ENCODE assay signal across 14 mouse cellular contexts in genomic region chr6:99552816-99553215, GRCm38 (mm10). TPM values are rescaled to one million over a fixed set of nuclear protein-coding genes. Genes with fewer than 3 reads are reported as not detected.
A peak's percentile ranks its signal among the peaks of the same experiment; 100 is the strongest.
DNase-seq lines count a peak whose midpoint lies in the region.
"Had no signal": no experiment of that assay in that cellular context is flagged by ENCODE, and none has a peak within 500 bp of the region (broad histone marks: within the 10 kb centered on the region; RNA-seq: fewer than 3 reads in every experiment).

No protein-coding gene starts in this region.

- peak; percentile 73 for DNase-seq in adrenal gland, adult 2 months
- no peak for DNase-seq in adrenal gland, adult 18-20 months (ENCODE audit: low spot score in 2 of 2)
- peak; percentile 32 for DNase-seq in adrenal gland, postnatal 10 days
- peak; percentile 9 for DNase-seq in adrenal gland, postnatal 25 days
- DNase-seq in left cerebral cortex, postnatal 36 days (ENCODE audit: low spot score in 2 of 2) = no peak
- no peak for DNase-seq in retina, postnatal 1 day
- no peak for DNase-seq in Muller cell, postnatal 12 days (ENCODE audit: inconsistent ontology term)
- DNase-seq: cerebellum, adult 11 months; cerebellum, adult 18-20 months; cerebellum, adult 8-10 months; cerebellum, adult 9-11 months; cerebellum, postnatal 14 days; cerebellum, postnatal 36 days; embryo, embryonic 11 days had no signal

- intact Hi-C loops in left cerebral cortex, postnatal 36 days (cut with DNase I) = no loop called here

RNA-seq across cellular contexts. Expression of gene Foxp1, which starts 30.3 kb away (rescaled TPM):
- total RNA-seq in adrenal gland, adult 2 months (2021) = 10 to 100 TPM; 38.7 to 41.4 TPM
- 43.7 and 44.1 TPM in 2 replicates for polyA plus RNA-seq in adrenal gland, adult 2 months (2012; rRNA removed)
- total RNA-seq in adrenal gland, adult 18-20 months (2021) = 10 to 100 TPM; 35.8 to 46.8 TPM
- 10 to 100 TPM; 44.7 to 51.6 TPM for total RNA-seq in adrenal gland, postnatal 10 days (2021)
- total RNA-seq in adrenal gland, postnatal 25 days (2021) = 51.1 and 58.1 TPM in 2 replicates
- 100 to 1,000 TPM; 142 TPM for total RNA-seq in left cerebral cortex, postnatal 36 days (2021)

Comparison
In these comparisons a context has a peak if more than half of its experiments do, and no peak if none do; other contexts are left out.
1. DNase-seq: peak in adrenal gland, adult 2 months (single experiment), adrenal gland, postnatal 10 days (single experiment) and adrenal gland, postnatal 25 days (single experiment); none in adrenal gland, adult 18-20 months (0 of 2), left cerebral cortex, postnatal 36 days (0 of 2), retina, postnatal 1 day (single experiment) and Muller cell, postnatal 12 days (single experiment).